Mouse (Mus musculus) midbrain, embryonic 16.5 days (tissue): ENCODE measurements around the gene Rtn4. TPM values are rescaled to one million over a fixed set of nuclear protein-coding genes. Genes with fewer than 3 reads are reported as not detected.
"Not testable (repeated sequence)": the region's sequence is repeated elsewhere in the genome, so short reads cannot be mapped to it uniquely, and the experiment has no call there.

Experiments
- ATAC-seq: fragments of 200-750 bp; cut with Nextera tagmentation; 2 replicates; pipeline ENCODE4 v1.8.0; 2017; ENCODE audit warnings: moderate TSS enrichment
- H3K27ac ChIP-seq: fragments of 300-500 bp; sonication (generic); 2 replicates; pipeline ENCODE4 v1.5.1; 2014; ENCODE audit warnings: mild to moderate bottlenecking, low read length, mixed read lengths
- H3K27me3 ChIP-seq: fragments of 300-500 bp; sonication (generic); 2 replicates; pipeline ENCODE4 v1.6.1; 2014; ENCODE audit warnings: low read depth, low read length, mixed read lengths; ENCODE audit not compliant: control insufficient read depth, insufficient read depth
- H3K36me3 ChIP-seq: fragments of 300-500 bp; sonication (generic); 2 replicates; pipeline ENCODE4 v1.6.1; 2014; ENCODE audit warnings: mild to moderate bottlenecking, low read length, moderate library complexity, mixed read lengths; ENCODE audit not compliant: control insufficient read depth, insufficient read depth
- H3K4me1 ChIP-seq: fragments of 300-500 bp; sonication (generic); 2 replicates; pipeline ENCODE4 v1.6.1; 2014; ENCODE audit warnings: mild to moderate bottlenecking, low read length, mixed read lengths; ENCODE audit not compliant: control insufficient read depth, insufficient read depth
- H3K4me2 ChIP-seq: fragments of 300-500 bp; sonication (generic); 2 replicates; pipeline ENCODE4 v1.6.1; 2014; ENCODE audit warnings: mild to moderate bottlenecking, low read length, mixed read lengths
- H3K4me3 ChIP-seq: fragments of 300-500 bp; sonication (generic); 2 replicates; pipeline ENCODE4 v1.5.1; 2014; ENCODE audit warnings: low read depth, mild to moderate bottlenecking, low read length, moderate library complexity, mixed read lengths
- H3K9ac ChIP-seq: fragments of 300-500 bp; sonication (generic); 2 replicates; pipeline ENCODE4 v1.6.1; 2014; ENCODE audit warnings: low read depth, low read length, mixed read lengths
- H3K9me3 ChIP-seq: fragments of 300-500 bp; sonication (generic); replicated peaks from 2 replicates; pipeline ENCODE4 v1.6.1; 2014; ENCODE audit warnings: mild to moderate bottlenecking, low read length, mixed read lengths; ENCODE audit not compliant: control insufficient read depth, poor library complexity, severe bottlenecking
- WGBS: fragments of 180-500 bp; shearing (Covaris S2); extraction: QIAGEN DNeasy Blood & Tissue Kit; methylation state at CpG from one replicate; pipeline ENCODE4 v1.1.7; 2014; 5-methylcytosine and 5-hydroxymethylcytosine counted together
- polyA plus RNA-seq: library from polyadenylated mRNA; unstranded; fragments of >200 nt; fragmentation: Nextera tagmentation; extraction: Ambion mirVana; gene quantifications from 2 replicates; pipeline ENCODE4 v1.2.1, GENCODE M21; 2015

Gene Rtn4
- polyA plus RNA-seq, 1 experiment from 2014 or later: 140 TPM

- no peak overlapping the region for H3K9ac ChIP-seq
- H3K9me3 ChIP-seq: no peaks in the 10 kb centered on the region
- H3K4me1 ChIP-seq: no peaks in the 10 kb centered on the region
- H3K4me3 ChIP-seq: no peak overlapping the region
- no peak for ATAC-seq
- H3K27ac ChIP-seq: no peak overlapping the region
- H3K27me3 ChIP-seq: no peaks in the 10 kb centered on the region
- no peak overlapping the region for H3K4me2 ChIP-seq
- WGBS: 90% methylated on average over 8 of the region's 8 CpGs
- peaks cover 10% of the 10 kb centered on the region for H3K36me3 ChIP-seq
Observed at GRCm38 (mm10) chr11:29748750-29749467, 56.2 kb downstream of the Rtn4 start.

DNA sequence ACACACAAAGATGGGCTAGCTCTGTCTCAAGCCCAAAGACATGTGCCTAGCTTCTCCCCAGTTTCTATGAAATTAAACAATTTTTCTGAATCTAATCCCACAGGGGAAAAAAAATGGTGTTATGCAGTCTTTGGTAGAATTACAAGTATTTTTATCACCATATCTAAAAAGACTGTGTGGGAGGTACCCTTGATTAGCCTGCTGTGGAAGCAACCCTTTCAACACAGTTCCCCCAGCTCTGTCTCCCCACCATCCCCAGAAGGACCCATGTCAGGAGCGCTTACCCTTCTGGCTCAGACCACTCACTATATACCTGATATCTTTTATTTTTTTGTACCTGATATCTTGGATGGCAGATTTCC, 56.7 kb downstream of the Rtn4 start:
- H3K27ac ChIP-seq: no peak overlapping the region
- no peak for ATAC-seq
- H3K4me1 ChIP-seq: no peaks in the 10 kb centered on the region
- WGBS: 100% methylated on average over 1 of the region's 1 CpGs
- no peaks in the 10 kb centered on the region for H3K9me3 ChIP-seq
- H3K4me3 ChIP-seq: no peak overlapping the region
- H3K27me3 ChIP-seq: no peaks in the 10 kb centered on the region
- no peak overlapping the region for H3K9ac ChIP-seq
- H3K36me3 ChIP-seq: peaks cover 10% of the 10 kb centered on the region
- no peak overlapping the region for H3K4me2 ChIP-seq

GRCm38 (mm10) chr11:29751013-29751412, 58.3 kb downstream of the Rtn4 start:
- H3K4me2 ChIP-seq: no peak overlapping the region
- WGBS: 94% methylated on average over 2 of the region's 2 CpGs
- H3K9me3 ChIP-seq: no peaks in the 10 kb centered on the region
- H3K9ac ChIP-seq: no peak overlapping the region
- no peak overlapping the region for H3K4me3 ChIP-seq
- H3K4me1 ChIP-seq: no peaks in the 10 kb centered on the region
- no peak for ATAC-seq
- no peaks in the 10 kb centered on the region for H3K27me3 ChIP-seq
- no peak overlapping the region for H3K27ac ChIP-seq
- H3K36me3 ChIP-seq: peaks cover 8% of the 10 kb centered on the region

GRCm38 (mm10) chr11:29751648-29752611, 59.2 kb downstream of the Rtn4 start:
- H3K9me3 ChIP-seq: no peaks in the 10 kb centered on the region
- ATAC-seq: no peak
- no peak overlapping the region for H3K4me2 ChIP-seq
- 0 out of 2 replicates have a peak, but pooled peaks cover 2% of the 10 kb centered on the region for H3K36me3 ChIP-seq
- no peaks in the 10 kb centered on the region for H3K4me1 ChIP-seq
- no peaks in the 10 kb centered on the region for H3K27me3 ChIP-seq
- H3K9ac ChIP-seq: no peak overlapping the region
- 89% methylated on average over 14 of the region's 14 CpGs for WGBS
- no peak overlapping the region for H3K27ac ChIP-seq
- H3K4me3 ChIP-seq: no peak overlapping the region

DNA sequence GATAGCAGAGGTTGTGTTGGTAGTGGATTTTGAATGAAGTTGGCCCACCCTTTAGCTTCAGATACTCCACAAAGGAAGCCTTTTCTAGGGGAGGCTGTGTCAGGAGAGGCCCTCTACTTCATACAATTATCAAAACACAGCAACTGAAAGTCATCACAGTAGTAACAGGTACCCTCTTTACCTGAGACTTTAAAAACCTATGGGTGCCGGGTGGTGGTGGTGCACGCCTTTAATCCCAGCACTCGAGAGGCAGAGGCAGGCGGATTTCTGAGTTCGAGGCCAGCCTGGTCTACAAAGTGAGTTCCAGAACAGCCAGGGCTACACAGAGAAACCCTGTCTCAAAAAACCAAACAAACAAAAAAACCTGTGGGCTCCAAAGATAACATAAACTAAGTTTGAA, 63.3 kb downstream of the Rtn4 start:
- H3K36me3 ChIP-seq, H3K4me1 ChIP-seq, H3K9me3 ChIP-seq, ATAC-seq, H3K9ac ChIP-seq, H3K27me3 ChIP-seq, H3K4me2 ChIP-seq, H3K27ac ChIP-seq, H3K4me3 ChIP-seq: not testable (repeated sequence)
- WGBS: 96% methylated on average over 5 of the region's 5 CpGs

GRCm38 (mm10) chr11:29758617-29759016, 65.9 kb downstream of the Rtn4 start:
- Histone ChIP-seq H3K4me1 (no peaks in the 10 kb centered on the region), H3K27ac (no peak overlapping the region), H3K4me2 (no peak overlapping the region), H3K9me3 (no peaks in the 10 kb centered on the region), H3K4me3 (no peak overlapping the region), H3K36me3 (0 out of 2 replicates have a peak, but pooled peaks cover 3% of the 10 kb centered on the region), H3K9ac (no peak overlapping the region), H3K27me3 (no peaks in the 10 kb centered on the region)
- no peak; the same call in 1 of the 2 replicates for ATAC-seq
- 90% methylated on average over 5 of the region's 5 CpGs for WGBS

GRCm38 (mm10) chr11:29761387-29761786, 68.6 kb downstream of the Rtn4 start:
- ATAC-seq: no peak
- no peaks in the 10 kb centered on the region for H3K9me3 ChIP-seq
- WGBS: 94% methylated on average over 9 of the region's 9 CpGs
- no peak overlapping the region for H3K9ac ChIP-seq
- no peak overlapping the region for H3K4me2 ChIP-seq
- H3K4me1 ChIP-seq: no peaks in the 10 kb centered on the region
- no peak overlapping the region for H3K27ac ChIP-seq
- H3K27me3 ChIP-seq: no peaks in the 10 kb centered on the region
- 0 out of 2 replicates have a peak, but pooled peaks cover 4% of the 10 kb centered on the region for H3K36me3 ChIP-seq
- H3K4me3 ChIP-seq: no peak overlapping the region

GRCm38 (mm10) chr11:29762768-29763167, 70.0 kb downstream of the Rtn4 start:
- Histone ChIP-seq H3K27me3 (no peaks in the 10 kb centered on the region), H3K4me1 (no peaks in the 10 kb centered on the region), H3K9me3 (no peaks in the 10 kb centered on the region), H3K4me2 (no peak overlapping the region), H3K27ac (no peak overlapping the region), H3K36me3 (0 out of 2 replicates have a peak, but pooled peaks cover 4% of the 10 kb centered on the region), H3K9ac (no peak overlapping the region), H3K4me3 (no peak overlapping the region)
- ATAC-seq: no peak
- WGBS: 96% methylated on average over 1 of the region's 1 CpGs

DNA sequence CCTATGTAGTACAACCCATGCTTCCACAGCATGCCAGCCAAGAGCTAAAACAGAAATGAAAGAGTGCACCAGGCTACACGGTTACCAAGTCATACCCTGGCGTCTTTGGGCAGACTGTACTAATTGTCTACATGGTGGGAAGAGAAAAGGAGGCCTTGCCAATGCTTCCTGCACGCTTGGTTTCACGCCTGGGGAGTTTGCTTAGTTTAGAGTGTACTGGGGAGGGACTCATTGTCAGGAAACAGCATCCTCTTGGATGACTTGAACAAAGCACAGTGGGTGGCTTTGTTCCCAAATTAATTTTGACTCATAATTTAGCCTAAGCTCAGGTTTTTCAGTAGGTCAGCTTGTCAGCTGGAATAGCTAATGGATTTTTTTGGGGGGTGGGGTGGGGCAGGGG, 72.3 kb downstream of the Rtn4 start:
- 39% methylated on average over 4 of the region's 4 CpGs for WGBS
- Histone ChIP-seq H3K4me1 (no peaks in the 10 kb centered on the region), H3K27ac (no peak overlapping the region), H3K36me3 (0 out of 2 replicates have a peak, but pooled peaks cover 2% of the 10 kb centered on the region), H3K9ac (no peak overlapping the region), H3K4me2 (no peak overlapping the region), H3K27me3 (no peaks in the 10 kb centered on the region), H3K4me3 (no peak overlapping the region), H3K9me3 (no peaks in the 10 kb centered on the region)
- ATAC-seq: no peak
